Mouse (Mus musculus): ENCODE measurements at regions not wholly inside any gene's neighbourhood (a gene's known extent, or its start where the extent isn't known, plus 50 kb on each side); places are given as distances from the start of the nearest gene placed in this dataset.
"Not testable (repeated sequence)": the region's sequence is repeated elsewhere in the genome, so short reads cannot be mapped to it uniquely, and the experiment has no call there.

DNA sequence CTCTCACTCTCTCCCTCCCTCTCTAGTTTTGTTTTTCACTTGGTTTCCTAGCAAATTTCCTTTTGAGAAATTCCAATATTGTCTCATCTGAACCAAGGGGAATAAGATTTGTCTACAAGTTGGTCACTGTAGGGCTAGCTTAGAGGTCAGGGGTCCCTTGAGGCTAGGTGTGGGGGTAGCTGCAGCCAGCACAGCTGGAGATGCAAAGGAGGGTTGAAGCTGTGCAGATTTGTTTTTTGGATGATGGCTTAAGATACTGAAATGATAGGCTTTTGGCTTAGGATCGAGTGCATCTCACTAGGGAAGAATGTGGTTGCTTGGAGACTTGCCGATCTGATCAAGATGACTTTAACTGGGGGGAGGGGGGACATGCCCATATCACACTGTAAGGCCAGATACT is 88.3 kb upstream of the Tmem28 start:
- no peak for DNase-seq
- intact Hi-C loops (cut with DNase I) = no loop called here

DNA sequence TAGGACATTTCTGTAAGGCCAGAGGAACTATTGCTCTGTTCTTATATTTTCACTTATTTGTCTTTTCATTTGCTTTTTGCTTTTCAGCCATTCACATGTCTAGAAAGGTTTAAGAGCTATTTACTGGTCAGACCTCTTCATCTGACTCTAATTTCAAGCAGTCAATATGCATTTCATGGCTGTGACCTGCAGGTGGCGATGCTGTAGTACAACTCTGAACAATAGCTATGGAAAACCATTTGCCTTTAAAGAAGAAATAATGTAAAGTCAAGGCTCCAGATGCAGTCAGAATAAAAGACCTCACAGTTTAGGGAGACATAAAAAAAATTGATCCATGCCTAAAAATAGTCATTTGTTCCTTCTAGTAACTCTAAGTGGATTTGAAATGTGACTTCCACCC is 95.7 kb upstream of the Tmem28 start:
- intact Hi-C loops (cut with DNase I) = no loop called here
- peak; percentile 22 for DNase-seq

DNA sequence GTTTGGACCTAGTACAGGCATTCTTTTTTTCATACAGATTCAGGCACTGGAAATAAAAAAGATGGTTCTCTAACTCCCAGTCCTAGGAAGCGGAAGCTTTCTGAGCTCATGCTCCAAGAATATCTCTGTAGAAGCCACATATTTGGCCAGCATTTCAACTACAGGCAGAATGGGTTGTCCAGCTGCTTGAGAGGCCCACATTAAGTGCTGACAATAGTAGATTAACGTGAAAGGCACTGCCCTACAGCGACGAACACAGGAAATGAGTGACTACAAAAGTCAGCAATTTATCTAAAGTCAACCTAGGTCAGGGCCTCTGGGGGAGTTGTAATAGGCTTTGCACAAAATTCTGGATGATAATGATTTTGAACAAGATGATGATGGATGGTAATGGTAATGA is 125.5 kb upstream of the Tmem28 start:
- no peak for DNase-seq
- intact Hi-C loops (cut with DNase I) = no loop called here

DNA sequence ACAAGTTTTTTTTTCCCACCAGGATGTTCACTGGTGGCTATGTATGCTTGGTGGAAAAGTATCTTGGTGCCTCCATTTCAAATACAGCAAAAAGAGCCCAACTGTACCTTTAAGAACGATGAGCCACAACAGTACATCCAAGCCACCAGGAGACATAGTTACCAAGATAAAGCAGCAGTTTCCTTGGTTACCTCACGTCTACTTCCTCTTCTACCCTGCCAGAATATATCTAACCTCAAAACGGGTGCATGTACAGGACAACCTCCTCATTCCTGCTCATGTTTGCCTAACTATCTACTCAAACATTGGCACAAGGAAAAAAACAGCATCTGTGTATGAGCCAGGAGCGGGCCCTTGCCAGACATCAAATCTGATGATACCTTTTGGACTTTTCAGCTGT is 129.8 kb upstream of the Tmem28 start:
- intact Hi-C loops (cut with DNase I) = no loop called here
- DNase-seq = no peak

DNA sequence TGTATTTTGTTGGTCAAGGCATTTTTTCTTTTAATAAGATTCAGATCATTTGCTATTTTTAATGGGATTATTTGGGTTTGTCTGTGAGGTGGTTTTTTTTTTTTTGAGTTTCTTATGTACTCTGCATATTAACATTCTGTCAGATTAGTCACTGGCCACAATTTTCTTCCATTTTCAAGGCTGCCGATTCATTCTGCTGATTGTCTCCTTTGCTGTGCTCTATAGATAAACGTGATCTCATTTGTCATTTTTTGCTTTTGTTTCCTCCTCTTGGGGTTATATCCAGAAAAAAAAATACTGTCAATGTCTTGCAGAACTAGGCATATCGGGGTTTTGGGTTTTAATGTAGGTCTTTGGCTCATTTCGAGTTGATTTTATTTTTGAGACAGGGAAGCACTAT is 131.1 kb upstream of the Tmem28 start:
- no peak for DNase-seq

DNA sequence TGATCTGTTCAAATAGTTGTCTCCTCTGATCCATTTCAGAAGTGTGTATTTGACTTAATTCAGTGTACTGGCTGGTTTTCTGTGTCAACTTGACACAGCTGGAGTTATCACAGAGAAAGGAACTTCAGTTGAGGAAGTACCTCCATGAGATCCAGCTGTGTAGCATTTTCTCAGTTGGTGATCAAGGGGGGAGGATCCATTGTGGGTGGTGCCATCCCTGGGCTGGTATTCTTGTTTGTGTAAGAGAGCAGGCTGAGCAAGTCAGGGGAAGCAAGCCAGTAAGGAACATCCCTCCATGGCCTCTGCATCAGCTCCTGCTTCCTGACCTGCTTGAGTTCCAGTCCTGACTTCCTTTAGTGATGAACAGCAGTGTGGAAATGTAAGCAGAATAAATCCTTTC is 138.3 kb upstream of the Tmem28 start:
- DNase-seq; intact Hi-C loops (cut with DNase I): not testable (repeated sequence)

More for the DNA sequence above, 131.1 kb upstream of the Tmem28 start:
- intact Hi-C loops (cut with DNase I) = no loop called here

DNA sequence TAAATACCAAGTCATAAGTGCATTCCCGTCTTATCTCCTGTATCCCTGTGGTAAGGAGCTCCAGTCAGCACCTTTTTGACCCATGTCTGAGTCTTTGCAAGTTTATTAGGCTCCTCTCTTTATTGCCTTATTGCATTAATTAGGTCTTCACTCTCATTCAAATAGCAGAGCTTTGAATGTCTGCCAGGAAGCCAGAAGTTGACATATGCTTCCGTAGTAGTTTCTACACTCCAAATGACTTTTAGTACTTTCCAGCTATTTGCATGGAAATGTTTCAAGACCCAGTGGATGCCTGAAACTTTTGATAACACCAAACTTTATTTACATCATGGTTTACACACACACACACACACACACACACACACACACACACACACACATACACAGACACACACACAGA is 153.2 kb upstream of the Tmem28 start:
- DNase-seq = no peak
- intact Hi-C loops (cut with DNase I) = no loop called here

DNA sequence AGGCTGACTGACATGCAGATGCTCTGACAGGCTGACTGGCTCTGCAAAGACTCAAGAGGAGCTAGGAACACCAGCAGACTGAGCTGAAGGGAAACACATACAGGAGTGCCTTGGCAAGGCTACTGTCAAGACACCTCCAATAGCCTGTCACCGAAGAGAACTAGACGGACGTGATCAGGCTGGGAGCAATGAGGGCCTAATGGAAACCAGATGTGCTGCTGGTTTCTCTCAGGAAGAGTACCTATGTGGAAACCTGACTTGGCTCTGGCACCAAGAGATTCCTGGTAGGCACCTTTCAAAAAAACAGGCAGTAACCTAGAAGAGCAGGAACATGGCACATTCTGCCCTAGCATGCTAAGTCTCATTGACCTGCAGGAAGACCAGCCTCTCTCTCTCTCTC is 158.3 kb upstream of the Tmem28 start:
- no peak for DNase-seq
- intact Hi-C loops (cut with DNase I) = no loop called here

DNA sequence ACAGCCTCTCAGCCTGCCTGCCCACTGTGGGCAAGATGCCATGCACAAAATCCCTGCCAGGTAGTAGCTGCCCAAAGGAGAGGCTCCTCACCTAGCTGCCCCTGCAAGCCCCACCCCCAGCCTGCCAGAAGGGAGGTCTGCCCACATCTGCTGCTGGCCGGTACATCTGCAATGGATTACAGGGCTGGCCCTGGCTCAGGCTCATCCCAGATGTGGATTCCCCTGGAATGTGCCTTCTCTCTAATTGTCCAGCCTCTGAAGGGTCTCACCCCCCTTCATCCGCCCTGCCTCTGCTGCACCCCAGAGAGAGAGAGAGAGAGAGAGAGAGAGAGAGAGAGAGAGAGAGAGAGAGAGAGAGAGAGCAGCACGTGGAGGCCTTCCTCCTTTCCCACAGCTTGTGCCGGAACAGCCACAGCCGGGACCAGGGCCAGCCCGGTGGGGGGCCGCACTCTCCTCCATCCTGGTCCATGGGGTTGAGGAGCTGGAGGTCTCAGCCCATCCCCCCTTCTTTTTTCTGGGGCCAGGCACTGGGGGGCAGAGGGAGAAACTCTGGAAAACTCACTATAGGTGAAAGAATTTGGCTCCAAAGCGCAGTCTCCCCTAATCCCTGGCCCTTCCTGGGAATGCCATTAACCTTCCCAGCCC is 161.2 kb upstream of the Tmem28 start:
- intact Hi-C loops (cut with DNase I) = loop anchor here (10.0 kb wide), 1 partner anchor 525 kb away; the partner anchor contains the start of gene Efnb1
- peak; percentile 12 for DNase-seq

DNA sequence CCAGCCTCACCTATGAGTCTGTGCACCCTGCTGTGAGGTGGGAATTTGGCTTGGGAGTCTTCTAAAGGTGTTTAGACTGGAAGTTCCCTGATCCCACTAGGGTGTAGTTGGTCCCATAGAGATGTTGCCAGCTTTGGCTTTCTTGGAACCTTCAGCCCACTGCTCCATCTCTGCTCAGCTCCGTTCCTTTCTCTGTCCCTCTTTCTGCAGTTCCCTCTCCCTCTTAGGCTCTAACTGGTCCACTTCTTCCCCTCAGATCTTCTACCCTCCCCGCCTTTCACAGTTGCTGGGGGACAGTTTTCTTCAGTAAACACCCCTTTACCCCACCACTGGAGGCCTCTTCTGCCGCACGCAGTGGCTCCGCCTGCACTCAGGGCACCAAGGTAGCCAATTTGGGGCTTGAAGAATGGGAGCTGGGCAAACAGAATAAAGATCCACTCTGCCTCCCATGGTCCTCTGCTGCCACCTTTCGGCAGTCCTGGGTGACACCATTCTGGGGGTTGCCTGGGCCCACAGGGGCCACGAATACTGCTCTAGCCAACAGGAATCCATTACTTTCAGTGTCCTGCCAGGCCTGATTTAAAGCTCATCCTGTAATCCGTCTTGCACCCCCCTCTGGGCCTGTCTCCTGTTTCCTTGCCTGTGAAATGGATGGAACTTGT is 162.9 kb upstream of the Tmem28 start:
- intact Hi-C loops (cut with DNase I) = loop anchor here (10.0 kb wide), 1 partner anchor 523 kb away; the partner anchor contains the start of gene Efnb1
- peak; percentile 66 for DNase-seq

DNA sequence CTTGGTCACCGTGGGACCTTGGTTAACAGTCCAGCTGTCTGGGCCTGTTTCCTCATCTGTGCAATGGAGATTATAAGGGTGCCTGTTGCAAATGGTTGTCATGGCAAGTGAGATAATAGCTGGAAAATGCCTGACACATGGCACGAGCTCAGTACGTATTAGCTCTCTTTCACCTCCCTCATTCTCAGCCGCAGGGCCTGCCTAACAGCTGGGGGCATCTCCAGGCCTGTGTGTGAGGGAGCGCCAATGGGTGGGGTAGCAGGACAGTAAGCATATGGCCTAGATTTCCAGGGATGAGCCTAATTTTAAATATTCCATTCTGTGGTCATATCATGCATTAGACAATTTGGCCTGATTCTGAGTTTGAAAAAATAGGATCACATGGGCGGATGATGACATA is 163.8 kb upstream of the Tmem28 start:
- intact Hi-C loops (cut with DNase I) = loop anchor here (10.0 kb wide), 1 partner anchor 522 kb away; the partner anchor contains the start of gene Efnb1
- DNase-seq = no peak

DNA sequence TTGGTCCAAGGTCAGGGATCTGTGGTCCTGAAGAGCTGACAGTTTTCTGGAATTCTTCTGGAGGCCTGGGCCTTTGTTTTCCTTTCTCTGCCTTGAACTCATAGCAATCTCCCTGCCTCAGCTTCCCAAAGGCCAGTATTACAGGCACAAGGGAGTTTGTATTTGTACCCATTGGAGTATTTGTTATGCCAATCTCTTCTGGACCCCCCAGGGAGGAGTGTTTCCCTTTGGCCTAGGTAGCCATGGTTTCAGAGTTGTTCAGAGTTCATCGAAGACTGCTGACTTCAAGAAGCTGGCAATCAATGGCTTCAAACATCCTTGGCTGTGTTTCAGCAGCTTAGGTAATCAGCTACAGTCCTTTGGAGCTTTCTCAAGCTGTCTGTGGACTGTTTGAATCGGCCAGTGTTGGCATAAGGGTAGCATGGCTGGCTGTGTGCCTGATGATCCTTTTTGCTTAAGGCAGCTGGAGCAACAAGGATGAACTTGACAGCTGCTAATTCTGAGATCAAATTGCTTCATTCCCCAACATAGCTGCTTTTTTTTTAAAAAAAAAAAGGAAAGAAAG is 161.2 kb upstream of the Pja1 start:
- peak; percentile 19 for DNase-seq
- intact Hi-C loops (cut with DNase I) = no loop called here

DNA sequence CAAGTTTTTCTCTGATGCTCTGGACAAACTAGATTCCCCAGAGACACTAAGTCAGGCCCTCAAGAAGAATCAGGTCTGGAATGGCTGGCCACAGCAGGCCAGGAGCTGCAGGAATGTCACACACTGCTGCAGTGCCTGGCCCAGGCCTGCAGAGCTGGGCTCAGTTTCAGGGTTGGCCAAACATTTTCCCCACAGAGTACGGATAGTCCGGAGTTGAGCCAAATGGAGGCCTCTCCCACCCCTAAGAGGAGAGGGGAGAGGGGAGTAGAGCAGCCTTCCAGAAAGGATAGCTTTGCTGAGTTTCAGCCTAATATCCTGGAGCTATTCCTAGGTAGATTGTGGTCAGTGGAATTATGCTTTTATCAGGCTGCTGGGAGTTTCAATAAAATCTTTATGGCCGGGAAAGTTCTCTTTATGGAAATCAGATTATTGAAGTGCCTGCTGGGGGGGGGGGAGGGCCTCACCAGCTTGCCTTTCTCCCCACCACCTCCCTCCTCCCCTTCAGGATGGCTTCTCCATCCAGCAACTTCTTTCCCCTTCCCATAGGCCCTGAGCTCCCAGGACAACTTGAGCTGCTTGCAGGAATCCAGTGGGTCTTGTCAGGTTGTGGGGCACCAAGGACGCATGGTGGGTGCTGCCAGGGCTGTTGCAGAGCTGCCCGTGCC is 153.6 kb upstream of the Pja1 start:
- intact Hi-C loops (cut with DNase I) = no loop called here
- DNase-seq = no peak

DNA sequence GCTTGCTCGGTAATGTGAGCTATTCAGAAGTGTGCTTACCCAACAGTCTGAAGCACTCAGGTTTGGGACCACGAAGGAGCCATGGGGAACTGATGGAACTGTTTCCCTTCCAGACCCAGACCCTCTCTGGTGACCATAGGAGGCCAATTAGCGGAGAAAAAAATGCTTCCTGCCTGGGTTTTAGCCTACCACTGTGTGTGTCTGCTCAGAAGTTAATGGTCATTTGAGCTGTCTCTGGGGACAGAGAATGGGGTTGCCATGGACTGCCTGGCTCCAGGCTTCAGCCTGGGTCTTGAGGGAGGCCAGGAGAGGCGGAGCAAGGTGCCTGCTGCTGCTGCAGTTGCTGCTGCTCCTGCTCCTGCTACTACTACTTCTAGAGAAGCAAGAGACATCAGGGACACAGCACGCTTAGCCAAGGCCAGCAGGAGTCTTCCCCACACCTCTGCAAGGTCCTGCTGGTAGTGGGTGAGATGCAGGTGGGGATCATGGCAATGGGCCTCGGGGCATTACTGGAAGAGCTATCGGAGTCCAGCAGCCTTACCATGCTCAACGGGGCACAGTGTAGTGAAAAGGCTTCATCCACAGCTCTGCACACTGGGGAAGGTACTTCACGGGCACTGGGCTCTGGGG is 141.2 kb upstream of the Pja1 start:
- intact Hi-C loops (cut with DNase I) = no loop called here
- no peak for DNase-seq

DNA sequence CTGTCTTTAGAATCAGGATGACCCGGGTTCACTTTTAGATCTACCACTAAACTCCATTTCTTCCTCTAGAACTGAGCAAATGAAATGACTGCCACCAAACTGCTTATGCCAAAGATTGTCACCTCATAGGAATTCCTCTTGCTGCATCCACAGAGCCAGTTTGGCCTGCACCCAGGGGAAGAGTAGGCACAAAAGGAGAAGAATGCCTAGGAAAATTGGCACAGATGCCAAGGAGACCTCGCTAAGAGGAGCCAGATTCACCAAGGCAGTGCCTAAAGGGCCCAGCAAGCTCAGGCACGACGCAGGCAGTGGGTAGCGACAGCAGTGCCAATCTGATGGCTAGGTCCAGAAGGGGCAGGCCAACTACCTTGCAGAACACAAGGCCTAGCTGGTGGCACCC is 139.0 kb upstream of the Pja1 start:
- DNase-seq = no peak
- intact Hi-C loops (cut with DNase I) = no loop called here

DNA sequence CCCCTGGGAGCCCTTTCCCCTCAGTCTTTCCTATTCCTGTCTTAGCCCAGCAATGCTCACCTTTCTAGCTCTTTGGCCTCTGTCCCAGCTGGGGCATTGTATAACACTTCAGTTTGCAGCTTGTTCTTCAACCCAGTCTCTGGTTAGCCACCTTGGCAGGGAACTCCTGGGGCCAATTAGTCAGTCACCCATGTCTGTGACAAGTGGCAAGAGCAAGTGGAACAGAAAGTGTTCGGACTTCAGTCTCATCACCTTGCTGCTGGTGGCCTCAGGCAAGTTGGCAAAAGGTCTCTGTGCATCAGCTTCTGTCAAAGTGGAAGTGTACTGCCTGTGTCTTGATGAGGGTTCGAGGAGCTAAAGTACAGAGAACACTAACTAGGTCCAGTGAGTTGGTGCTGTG is 138.5 kb upstream of the Pja1 start:
- no peak for DNase-seq
- intact Hi-C loops (cut with DNase I) = no loop called here

DNA sequence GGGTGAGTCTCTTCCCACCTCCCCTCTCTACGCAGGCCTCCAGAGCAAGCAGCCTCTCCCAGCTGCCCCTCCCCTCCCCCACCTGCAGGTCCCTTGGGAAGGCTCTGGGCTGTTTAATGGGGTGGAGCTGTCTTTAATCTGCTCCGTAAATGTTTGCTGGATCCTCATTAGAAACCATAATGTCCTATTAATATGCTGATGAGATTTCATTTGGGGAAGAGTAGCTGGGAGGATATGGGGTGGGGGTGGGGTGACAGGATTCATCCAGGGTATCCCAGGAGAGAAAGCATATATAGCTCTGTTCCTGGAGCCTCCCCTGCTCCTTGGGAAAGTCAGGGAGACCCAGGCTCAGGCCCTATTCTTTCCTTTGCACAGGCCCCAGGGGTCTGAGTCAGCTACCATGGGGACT is 137.2 kb upstream of the Pja1 start:
- intact Hi-C loops (cut with DNase I) = no loop called here
- DNase-seq = no peak

DNA sequence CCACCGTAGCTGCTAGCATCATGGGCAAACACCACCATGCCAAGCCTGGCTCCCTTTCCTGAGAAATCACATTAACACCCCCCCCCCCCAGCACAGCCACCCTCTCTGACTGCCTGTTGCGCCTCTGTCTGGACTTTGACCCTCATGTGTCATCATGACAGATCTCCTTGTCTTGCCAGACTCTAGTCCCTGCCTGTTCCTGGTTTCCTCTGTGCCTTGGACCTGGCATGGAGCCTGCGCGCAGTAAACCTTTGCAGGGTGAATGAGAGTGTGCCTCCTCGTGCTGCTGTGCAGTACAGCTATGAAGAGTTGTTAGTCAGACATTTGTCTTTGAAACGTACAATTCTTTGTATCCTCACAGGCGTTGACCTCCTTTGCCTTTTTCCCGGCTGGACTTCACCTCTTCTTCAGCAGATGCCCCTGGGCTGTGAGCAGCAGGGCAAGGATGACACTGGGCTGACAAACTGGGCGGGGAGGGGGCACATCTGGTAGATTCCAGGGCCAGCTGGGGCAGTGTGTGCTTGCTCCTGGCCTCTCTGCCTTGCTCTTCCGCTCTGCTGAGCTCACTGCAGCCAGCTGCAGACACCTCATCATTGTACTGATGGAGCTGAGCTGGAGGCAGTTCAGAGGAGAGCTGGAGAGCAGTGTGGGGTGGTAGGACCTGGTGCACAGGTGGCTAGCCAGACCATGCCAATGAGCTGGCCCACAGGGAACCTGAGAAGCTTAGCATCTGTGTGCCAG is 134.2 kb upstream of the Pja1 start:
- intact Hi-C loops (cut with DNase I) = no loop called here

DNA sequence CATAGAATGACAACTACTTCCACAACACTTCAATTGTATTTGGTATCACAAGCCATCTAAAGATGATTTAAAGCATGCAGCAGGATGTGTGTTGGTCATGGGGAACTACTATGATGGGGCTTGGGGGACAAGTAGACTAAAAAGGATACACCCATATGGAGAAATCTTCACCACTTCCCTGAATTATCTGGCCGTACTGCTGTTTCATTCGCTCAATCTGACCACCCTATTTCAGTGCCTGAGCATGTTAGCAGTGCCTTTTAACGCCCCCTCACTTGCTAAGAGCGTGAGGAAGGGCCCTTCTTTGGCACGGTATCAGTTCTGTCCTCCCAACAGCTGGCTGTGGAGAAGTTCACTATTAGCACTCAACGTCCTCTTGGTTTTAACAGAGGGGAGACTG is 132.6 kb upstream of the Pja1 start:
- no peak for DNase-seq
- intact Hi-C loops (cut with DNase I) = no loop called here

More for the DNA sequence above, 134.2 kb upstream of the Pja1 start:
- DNase-seq = no peak

DNA sequence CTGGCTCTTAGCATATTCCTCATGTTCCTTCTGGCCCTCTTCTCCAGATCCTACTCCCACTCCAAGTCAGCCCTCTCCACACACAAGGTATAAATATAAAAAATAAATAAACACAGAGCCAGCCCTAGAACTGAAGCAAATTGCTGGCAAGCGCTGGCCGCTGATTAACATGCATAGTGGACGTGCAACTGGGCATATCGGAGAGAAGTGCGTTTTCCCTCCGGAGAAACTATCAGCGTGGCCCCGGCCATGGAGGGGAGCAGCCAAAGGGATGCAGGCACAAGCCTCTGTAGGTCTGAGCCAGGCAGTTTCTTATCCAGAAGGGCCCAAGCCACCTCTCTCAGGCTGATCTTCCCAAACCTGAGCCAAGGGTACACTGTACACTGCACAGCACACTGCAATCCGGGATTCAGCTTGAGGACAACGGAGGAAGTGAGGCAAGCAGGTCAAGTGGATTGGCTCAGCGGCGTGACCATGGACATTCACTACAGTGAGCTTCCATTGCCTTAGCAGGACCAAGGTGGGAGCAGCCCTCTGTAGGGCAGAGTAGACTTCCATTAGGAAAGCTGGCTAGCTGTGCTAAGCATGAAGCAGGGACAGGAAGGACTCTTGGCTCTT is 131.3 kb upstream of the Pja1 start:
- intact Hi-C loops (cut with DNase I) = no loop called here
- no peak for DNase-seq
